Mouse (Mus musculus) liver, embryonic 16.5 days (tissue): ENCODE measurements around the gene B3gnt3. TPM values are rescaled to one million over a fixed set of nuclear protein-coding genes. Genes with fewer than 3 reads are reported as not detected.

Experiments used
- ATAC-seq: fragments of 200-750 bp; cut with Nextera tagmentation; 2 replicates; pipeline ENCODE4 v1.8.0; 2017; ENCODE audit warnings: low read depth, mild to moderate bottlenecking, moderate number of reproducible peaks, moderate library complexity
- H3K27ac ChIP-seq: fragments of 300-500 bp; sonication (generic); 2 replicates; pipeline ENCODE4 v1.5.1; 2014; ENCODE audit warnings: mild to moderate bottlenecking, low read length
- H3K27me3 ChIP-seq: fragments of 300-500 bp; sonication (generic); 2 replicates; pipeline ENCODE4 v1.6.1; 2014; ENCODE audit warnings: low read depth, low read length, mixed read lengths; ENCODE audit not compliant: control insufficient read depth, insufficient read depth
- H3K36me3 ChIP-seq: fragments of 300-500 bp; sonication (generic); 2 replicates; pipeline ENCODE4 v1.6.1; 2014; ENCODE audit warnings: mild to moderate bottlenecking; ENCODE audit not compliant: control insufficient read depth, insufficient read depth
- H3K4me1 ChIP-seq: fragments of 300-500 bp; sonication (generic); 2 replicates; pipeline ENCODE4 v1.6.1; 2014; ENCODE audit warnings: low read depth, low read length, mixed read lengths; ENCODE audit not compliant: control insufficient read depth
- H3K4me2 ChIP-seq: fragments of 300-500 bp; sonication (generic); 2 replicates; pipeline ENCODE4 v1.6.1; 2014; ENCODE audit warnings: low read depth, low read length, mixed read lengths
- H3K4me3 ChIP-seq: fragments of 300-500 bp; sonication (generic); 2 replicates; pipeline ENCODE4 v1.5.1; 2014; ENCODE audit warnings: low read depth, mild to moderate bottlenecking, low read length
- H3K9ac ChIP-seq: fragments of 300-500 bp; sonication (generic); 2 replicates; pipeline ENCODE4 v1.6.1; 2014; ENCODE audit warnings: low read depth, low read length
- H3K9me3 ChIP-seq: fragments of 300-500 bp; sonication (generic); replicated peaks from 2 replicates; pipeline ENCODE4 v1.6.1; 2016; ENCODE audit warnings: low read length; ENCODE audit not compliant: control insufficient read depth
- WGBS: fragments of 180-500 bp; shearing (Covaris S2); extraction: QIAGEN DNeasy Blood & Tissue Kit; methylation state at CpG from one replicate; pipeline ENCODE4 v1.1.7; 2014; ENCODE audit not compliant: insufficient replicate concordance; 5-methylcytosine and 5-hydroxymethylcytosine counted together
- polyA plus RNA-seq: library from polyadenylated mRNA; unstranded; fragments of >200 nt; fragmentation: Nextera tagmentation; extraction: Ambion mirVana; gene quantifications from 2 replicates; pipeline ENCODE4 v1.2.1, GENCODE M21; 2015

The B3gnt3 gene
- polyA plus RNA-seq, 1 experiment from 2014 or later: 5.5 TPM

DNA sequence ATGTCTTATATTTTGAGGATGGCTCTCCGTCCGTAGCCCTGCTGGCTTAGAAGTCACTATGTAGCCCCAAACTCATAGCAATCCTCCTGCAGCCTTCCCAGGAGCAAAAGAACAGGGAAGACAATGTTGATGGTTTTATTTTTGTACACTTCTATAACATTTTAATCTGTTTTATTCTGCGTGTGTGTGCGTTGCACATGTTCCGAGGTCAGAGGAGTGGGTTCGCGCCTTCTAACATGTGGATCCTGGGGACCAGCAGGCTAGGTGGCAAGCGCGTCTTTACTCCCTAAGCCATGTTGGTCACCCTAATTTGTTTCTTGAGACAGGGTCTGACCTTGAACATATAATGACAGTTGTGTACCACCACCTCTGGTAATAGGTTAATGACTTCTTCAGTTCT is 24.8 kb downstream of the B3gnt3 start:
- H3K27ac ChIP-seq: peak overlapping the region; percentile 81
- H3K4me1 ChIP-seq: peaks cover 17% of the 10 kb centered on the region
- H3K9me3 ChIP-seq: no peaks in the 10 kb centered on the region
- no peaks in the 10 kb centered on the region for H3K36me3 ChIP-seq
- H3K27me3 ChIP-seq: 0 out of 2 replicates have a peak, but pooled peaks cover 2% of the 10 kb centered on the region
- peak overlapping the region; percentile 86 for H3K4me2 ChIP-seq
- WGBS: 35% methylated on average over 9 of the region's 9 CpGs
- H3K9ac ChIP-seq: peak overlapping the region; percentile 79
- H3K4me3 ChIP-seq: peak overlapping the region; percentile 79
- no peak for ATAC-seq

DNA sequence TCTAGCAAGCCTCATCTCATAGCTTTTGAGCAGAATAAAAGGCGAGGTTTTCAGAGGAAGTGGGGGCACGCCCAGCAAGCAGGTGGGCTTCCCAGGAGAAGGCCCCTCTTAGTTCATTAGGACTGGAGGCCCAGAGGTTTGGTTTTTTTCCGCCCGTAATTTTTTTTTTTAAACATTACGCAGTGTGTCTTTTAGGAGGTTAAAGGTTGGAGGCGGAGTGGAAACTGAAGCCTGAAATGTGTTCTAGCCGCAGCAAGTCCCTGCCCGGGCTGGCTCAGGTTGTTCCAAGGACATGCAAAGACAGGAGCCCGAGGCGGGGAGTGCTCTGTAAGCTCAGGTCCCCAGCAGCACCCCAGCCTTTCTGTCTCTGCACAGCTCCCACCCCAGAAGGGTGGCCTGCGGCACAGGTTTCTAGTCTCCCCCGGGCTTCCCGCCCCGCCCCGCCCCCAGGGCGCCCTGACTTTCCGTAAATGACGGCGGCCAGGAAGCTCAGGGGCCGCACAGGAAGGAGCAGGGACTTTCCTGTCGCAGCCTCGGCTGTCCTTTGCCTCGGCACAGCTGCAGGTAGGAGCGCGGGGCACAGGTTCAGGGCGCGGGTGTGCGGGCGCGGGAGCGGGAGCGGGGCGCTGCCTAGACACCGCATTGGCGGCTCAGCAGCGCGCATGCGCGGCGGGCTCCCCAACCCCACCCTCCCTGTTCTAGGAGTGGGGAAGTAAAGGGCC is 25.4 kb downstream of the B3gnt3 start, which contains the start of gene Jak3:
Gene Jak3, plus strand, starts transcription at position 277 of the 722 bp plus-strand sequence.
- peak within 1 kb of the TSS; percentile 81 for H3K27ac ChIP-seq
- peak within 1 kb of the TSS; percentile 79 for H3K4me3 ChIP-seq
- H3K9me3 ChIP-seq: no peaks in the 10 kb centered on the region
- H3K4me2 ChIP-seq: peak within 1 kb of the TSS; percentile 86
- ATAC-seq: peak; percentile 71
- H3K36me3 ChIP-seq: no peaks in the 10 kb centered on the region
- WGBS: 2% methylated on average over 34 of the region's 40 CpGs
- peak within 1 kb of the TSS; percentile 79 for H3K9ac ChIP-seq
- peaks cover 5% of the 10 kb centered on the region for H3K27me3 ChIP-seq
- H3K4me1 ChIP-seq: peaks cover 22% of the 10 kb centered on the region

- Histone ChIP-seq H3K4me1 (peaks cover 29% of the 10 kb centered on the region), H3K36me3 (no peaks in the 10 kb centered on the region), H3K4me2 (peak overlapping the region; percentile 86), H3K9ac (peak overlapping the region; percentile 79), H3K27ac (peak overlapping the region; percentile 81), H3K9me3 (no peaks in the 10 kb centered on the region), H3K4me3 (peak overlapping the region; percentile 79), H3K27me3 (peaks cover 10% of the 10 kb centered on the region)
- ATAC-seq: no peak
- 35% methylated on average over 9 of the region's 9 CpGs for WGBS
Observed at GRCm38 (mm10) chr8:71675456-71676019, 26.1 kb downstream of the B3gnt3 start.

DNA sequence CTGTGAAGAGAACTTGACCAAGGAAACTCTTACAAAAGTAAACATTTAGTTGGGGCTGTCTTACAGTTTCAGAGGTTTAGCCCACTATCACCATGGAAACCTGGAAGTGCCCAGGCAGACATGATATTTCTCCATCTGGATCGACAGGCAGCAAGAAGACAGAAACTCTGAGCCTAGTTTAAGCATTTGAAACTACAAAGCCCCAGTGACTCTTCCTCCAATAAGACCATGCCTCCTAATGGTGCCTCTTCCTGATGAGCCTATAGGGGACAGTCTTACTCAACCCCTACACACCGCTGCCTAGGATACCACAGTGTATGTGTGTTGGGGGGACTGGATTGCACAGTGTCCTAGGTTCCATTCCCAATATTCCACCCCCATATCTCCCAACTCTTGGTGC is 27.5 kb downstream of the B3gnt3 start:
- H3K27me3 ChIP-seq: peaks cover 24% of the 10 kb centered on the region
- no peak overlapping the region for H3K9ac ChIP-seq
- peaks cover 29% of the 10 kb centered on the region for H3K4me1 ChIP-seq
- H3K36me3 ChIP-seq: no peaks in the 10 kb centered on the region
- WGBS: 60% methylated on average over 2 of the region's 2 CpGs
- no peak overlapping the region for H3K4me3 ChIP-seq
- H3K27ac ChIP-seq: no peak overlapping the region
- H3K9me3 ChIP-seq: no peaks in the 10 kb centered on the region
- ATAC-seq: no peak
- no peak overlapping the region for H3K4me2 ChIP-seq

DNA sequence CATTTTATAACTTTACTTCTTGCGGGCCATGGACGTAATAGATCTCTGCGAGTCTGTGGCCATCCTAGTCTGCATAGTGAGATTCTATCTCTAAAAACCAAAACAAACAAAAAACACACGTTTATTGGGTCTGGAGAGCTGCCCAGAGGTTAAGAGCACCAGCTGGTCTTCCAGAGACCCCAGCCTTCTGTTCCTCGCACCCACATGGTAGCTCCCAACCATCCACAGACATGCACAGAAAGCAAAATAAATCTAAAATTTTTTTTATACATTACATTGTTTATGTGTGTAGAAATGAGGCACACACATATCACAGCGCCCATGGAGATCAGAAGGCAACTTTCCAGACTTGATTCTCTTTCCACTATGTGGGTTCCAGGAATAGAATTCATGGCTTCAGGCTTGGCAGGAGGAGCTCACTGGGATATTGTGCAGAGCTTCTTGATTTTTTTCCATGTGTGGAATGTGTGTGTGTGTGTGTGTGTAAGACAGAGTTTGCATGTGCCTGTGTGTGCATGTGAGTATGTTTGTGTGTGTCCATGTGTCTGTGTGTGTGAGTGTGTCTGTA is 29.3 kb downstream of the B3gnt3 start:
- Histone ChIP-seq H3K9ac (no peak overlapping the region), H3K4me1 (peaks cover 28% of the 10 kb centered on the region), H3K4me2 (peak overlapping the region; percentile 85; the same call in 1 of the 2 replicates), H3K9me3 (no peaks in the 10 kb centered on the region), H3K36me3 (no peaks in the 10 kb centered on the region), H3K27me3 (peaks cover 36% of the 10 kb centered on the region), H3K4me3 (peak overlapping the region; percentile 61; the same call in 1 of the 2 replicates), H3K27ac (no peak overlapping the region)
- no peak for ATAC-seq
- WGBS: 61% methylated on average over 6 of the region's 6 CpGs

- H3K4me2 ChIP-seq: peak within 1 kb of the TSS; percentile 85
- peaks cover 26% of the 10 kb centered on the region for H3K4me1 ChIP-seq
- H3K27ac ChIP-seq: no peak within 1 kb of the TSS
- peak within 1 kb of the TSS; percentile 52 for H3K9ac ChIP-seq
- H3K27me3 ChIP-seq: peaks cover 36% of the 10 kb centered on the region
- ATAC-seq: peak; percentile 66
- no peaks in the 10 kb centered on the region for H3K36me3 ChIP-seq
- WGBS: under 1% methylated on average over 42 of the region's 42 CpGs
- no peaks in the 10 kb centered on the region for H3K9me3 ChIP-seq
- peak within 1 kb of the TSS; percentile 61 for H3K4me3 ChIP-seq
Observed at GRCm38 (mm10) chr8:71671549-71671965, 30.0 kb downstream of the B3gnt3 start, which contains the start of gene Unc13a. Gene Unc13a, minus strand, starts transcription at chr8:71671757.

- H3K4me1 ChIP-seq: peaks cover 26% of the 10 kb centered on the region
- H3K27me3 ChIP-seq: peaks cover 36% of the 10 kb centered on the region
- 0 out of 2 replicates have a peak, but pooled peaks have one; percentile 6 for ATAC-seq
- H3K9ac ChIP-seq: no peak overlapping the region
- H3K4me2 ChIP-seq: peak overlapping the region; percentile 85
- H3K36me3 ChIP-seq: no peaks in the 10 kb centered on the region
- no peaks in the 10 kb centered on the region for H3K9me3 ChIP-seq
- no peak overlapping the region for H3K27ac ChIP-seq
- H3K4me3 ChIP-seq: peak overlapping the region; percentile 61
- WGBS: 1% methylated on average over 60 of the region's 64 CpGs
Observed at GRCm38 (mm10) chr8:71670621-71671548, 30.7 kb downstream of the B3gnt3 start.

DNA sequence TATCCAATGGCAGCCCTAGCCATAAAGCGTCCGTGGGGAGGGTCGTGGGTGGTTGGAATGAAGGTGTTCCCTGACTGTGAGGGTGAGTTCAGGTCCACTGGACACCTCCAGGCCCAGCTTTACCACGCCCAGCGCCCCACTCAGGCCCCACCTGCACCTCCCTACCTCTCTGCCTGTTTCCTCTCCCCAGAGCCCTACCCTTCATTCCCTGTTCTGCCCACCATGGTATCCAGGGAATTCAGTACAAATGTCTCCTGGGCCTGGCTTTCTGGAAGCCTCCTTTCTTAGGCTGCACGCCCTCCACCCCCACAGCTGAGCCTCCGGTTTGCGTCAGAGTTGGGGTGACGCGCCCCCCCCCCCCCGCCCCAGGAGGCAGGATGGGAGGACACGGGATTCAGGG is 31.4 kb downstream of the B3gnt3 start:
- 31% methylated on average over 7 of the region's 12 CpGs for WGBS
- peak overlapping the region; percentile 85 for H3K4me2 ChIP-seq
- no peak for ATAC-seq
- H3K4me1 ChIP-seq: peaks cover 28% of the 10 kb centered on the region
- peak overlapping the region; percentile 61; the same call in 1 of the 2 replicates for H3K4me3 ChIP-seq
- no peaks in the 10 kb centered on the region for H3K36me3 ChIP-seq
- peaks cover 36% of the 10 kb centered on the region for H3K27me3 ChIP-seq
- no peaks in the 10 kb centered on the region for H3K9me3 ChIP-seq
- no peak overlapping the region for H3K27ac ChIP-seq
- H3K9ac ChIP-seq: no peak overlapping the region
